Mouse (Mus musculus) Muller cell, postnatal 12 days (primary cell): ENCODE measurements around the gene Palm3.

Experiments used
- DNase-seq: peaks from one replicate; pipeline ENCODE4 v3.0.0-alpha.2; 2015; ENCODE audit errors: inconsistent ontology term

The Palm3 gene

GRCm38 (mm10) chr8:84066291-84066930 lies 45.1 kb downstream of the Palm3 start, which contains the start of gene Rfx1:
TSS of gene Rfx1 (plus strand) at chr8:84066834.
- DNase-seq: peak; percentile 100

GRCm38 (mm10) chr8:84067047-84067573 lies 45.8 kb downstream of the Palm3 start:
- DNase-seq: peak; percentile 98

- DNase-seq: no peak
Observed at GRCm38 (mm10) chr8:84067911-84068310, 46.6 kb downstream of the Palm3 start.

GRCm38 (mm10) chr8:84068316-84069035 lies 47.2 kb downstream of the Palm3 start:
- no peak for DNase-seq

GRCm38 (mm10) chr8:84069169-84069568 lies 47.9 kb downstream of the Palm3 start:
- no peak for DNase-seq

GRCm38 (mm10) chr8:84069750-84070149 lies 48.5 kb downstream of the Palm3 start:
- DNase-seq: no peak

GRCm38 (mm10) chr8:84070241-84070640 lies 49.0 kb downstream of the Palm3 start:
- no peak for DNase-seq

- DNase-seq: peak; percentile 63
Observed at GRCm38 (mm10) chr8:84070667-84071066, 49.4 kb downstream of the Palm3 start.

- no peak for DNase-seq
Observed at GRCm38 (mm10) chr8:84071921-84072320, 50.6 kb downstream of the Palm3 start.

- no peak for DNase-seq
Observed at GRCm38 (mm10) chr8:84072321-84072720, 51.0 kb downstream of the Palm3 start.

- no peak for DNase-seq
Observed at GRCm38 (mm10) chr8:84073230-84073976, 52.1 kb downstream of the Palm3 start.

- no peak for DNase-seq
Observed at GRCm38 (mm10) chr8:84076412-84076811, 55.1 kb downstream of the Palm3 start.

GRCm38 (mm10) chr8:84076849-84077248 lies 55.6 kb downstream of the Palm3 start:
- DNase-seq: no peak

GRCm38 (mm10) chr8:84079206-84079605 lies 57.9 kb downstream of the Palm3 start:
- DNase-seq: no peak
